Mouse (Mus musculus): ENCODE results near the gene Tbc1d17. TPM values are rescaled to one million over a fixed set of nuclear protein-coding genes. Genes with fewer than 3 reads are reported as not detected.

Gene Tbc1d17
- polyA plus RNA-seq, 1 experiment from 2014 or later, result 120 TPM

GRCm38 (mm10) chr7:44835373-44836015, 13.4 kb downstream of the Tbc1d17 start:
- Histone ChIP-seq H3K27me3 (peaks cover 20% of the 10 kb centered on the region), H3K9ac (replicated peaks) (no peak overlapping the region), H3K36me3 (peaks cover 20% of the 10 kb centered on the region), H3K4me3 (no peak overlapping the region), H3K27ac (replicated peaks) (no peak overlapping the region), H3K9me3 (no peaks in the 10 kb centered on the region), H3K4me2 (replicated peaks) (no peak overlapping the region), H3K4me1 (peaks cover 13% of the 10 kb centered on the region)
- WGBS, result 90% methylated on average over 1 of the region's 1 CpGs
- no peak for ATAC-seq (replicated peaks)

GRCm38 (mm10) chr7:44832763-44833162, 16.1 kb downstream of the Tbc1d17 start:
- no peaks in the 10 kb centered on the region for H3K27me3 ChIP-seq
- H3K36me3 ChIP-seq, result peaks cover 41% of the 10 kb centered on the region
- H3K9me3 ChIP-seq, result no peaks in the 10 kb centered on the region
- H3K9ac ChIP-seq (replicated peaks), result no peak overlapping the region
- WGBS, result 76% methylated on average over 4 of the region's 4 CpGs
- H3K4me3 ChIP-seq, result no peak overlapping the region
- no peak overlapping the region for H3K4me2 ChIP-seq (replicated peaks)
- no peak overlapping the region for H3K27ac ChIP-seq (replicated peaks)
- ATAC-seq (replicated peaks), result no peak
- H3K4me1 ChIP-seq, result no peaks in the 10 kb centered on the region

GRCm38 (mm10) chr7:44828706-44829105, 20.2 kb downstream of the Tbc1d17 start:
- no peak for ATAC-seq (replicated peaks)
- WGBS, result 94% methylated on average over 5 of the region's 5 CpGs
- Histone ChIP-seq H3K36me3 (peaks cover 41% of the 10 kb centered on the region), H3K9me3 (no peaks in the 10 kb centered on the region), H3K27me3 (no peaks in the 10 kb centered on the region), H3K9ac (replicated peaks) (no peak overlapping the region), H3K4me3 (no peak overlapping the region), H3K4me1 (peaks cover 11% of the 10 kb centered on the region), H3K27ac (replicated peaks) (no peak overlapping the region), H3K4me2 (replicated peaks) (no peak overlapping the region)

GRCm38 (mm10) chr7:44826771-44827170, 22.1 kb downstream of the Tbc1d17 start:
- no peaks in the 10 kb centered on the region for H3K9me3 ChIP-seq
- WGBS, result 84% methylated on average over 3 of the region's 3 CpGs

GRCm38 (mm10) chr7:44824872-44825271, 24.0 kb downstream of the Tbc1d17 start:
- Histone ChIP-seq H3K4me3 (no peak overlapping the region), H3K4me2 (replicated peaks) (no peak overlapping the region), H3K4me1 (peaks cover 31% of the 10 kb centered on the region), H3K27ac (replicated peaks) (no peak overlapping the region), H3K36me3 (peaks cover 17% of the 10 kb centered on the region), H3K9ac (replicated peaks) (no peak overlapping the region), H3K9me3 (no peaks in the 10 kb centered on the region), H3K27me3 (no peaks in the 10 kb centered on the region)
- peak; percentile 47 for ATAC-seq (replicated peaks)
- 29% methylated on average over 3 of the region's 3 CpGs for WGBS

More at GRCm38 (mm10) chr7:44826771-44827170, 22.1 kb downstream of the Tbc1d17 start:
- Histone ChIP-seq H3K4me1 (peaks cover 23% of the 10 kb centered on the region), H3K4me3 (no peak overlapping the region), H3K27ac (replicated peaks) (no peak overlapping the region), H3K9ac (replicated peaks) (no peak overlapping the region), H3K27me3 (no peaks in the 10 kb centered on the region), H3K36me3 (peaks cover 36% of the 10 kb centered on the region), H3K4me2 (replicated peaks) (no peak overlapping the region)
- ATAC-seq (replicated peaks), result no peak

- Histone ChIP-seq H3K9me3 (no peaks in the 10 kb centered on the region), H3K27ac (replicated peaks) (no peak overlapping the region), H3K4me1 (peaks cover 45% of the 10 kb centered on the region), H3K36me3 (peaks cover 3% of the 10 kb centered on the region; the same call in 1 of the 2 replicates), H3K9ac (replicated peaks) (no peak overlapping the region), H3K4me2 (replicated peaks) (no peak overlapping the region), H3K4me3 (no peak overlapping the region), H3K27me3 (no peaks in the 10 kb centered on the region)
- ATAC-seq (replicated peaks), result no peak
- WGBS, result 31% methylated on average over 7 of the region's 7 CpGs
Observed at GRCm38 (mm10) chr7:44823409-44823808, 25.5 kb downstream of the Tbc1d17 start.

GRCm38 (mm10) chr7:44821666-44822448, 27.0 kb downstream of the Tbc1d17 start:
- H3K36me3 ChIP-seq, result no peaks in the 10 kb centered on the region
- H3K27ac ChIP-seq (replicated peaks), result no peak overlapping the region
- no peak for ATAC-seq (replicated peaks)
- H3K27me3 ChIP-seq, result no peaks in the 10 kb centered on the region
- H3K4me1 ChIP-seq, result peaks cover 61% of the 10 kb centered on the region
- H3K4me3 ChIP-seq, result no peak overlapping the region
- no peaks in the 10 kb centered on the region for H3K9me3 ChIP-seq
- H3K4me2 ChIP-seq (replicated peaks), result no peak overlapping the region
- no peak overlapping the region for H3K9ac ChIP-seq (replicated peaks)
- 88% methylated on average over 7 of the region's 7 CpGs for WGBS

- no peak overlapping the region for H3K4me2 ChIP-seq (replicated peaks)
- no peaks in the 10 kb centered on the region for H3K9me3 ChIP-seq
- no peak overlapping the region for H3K9ac ChIP-seq (replicated peaks)
- H3K36me3 ChIP-seq, result no peaks in the 10 kb centered on the region
- ATAC-seq (replicated peaks), result no peak
- H3K4me3 ChIP-seq, result no peak overlapping the region
- no peaks in the 10 kb centered on the region for H3K27me3 ChIP-seq
- peaks cover 64% of the 10 kb centered on the region for H3K4me1 ChIP-seq
- H3K27ac ChIP-seq (replicated peaks), result no peak overlapping the region
- 81% methylated on average over 3 of the region's 3 CpGs for WGBS
Observed at GRCm38 (mm10) chr7:44820525-44820924, 28.4 kb downstream of the Tbc1d17 start.

- H3K9ac ChIP-seq (replicated peaks), result 0 out of 2 replicates have a peak overlapping the region, but pooled peaks have one; percentile 30
- no peaks in the 10 kb centered on the region for H3K27me3 ChIP-seq
- peaks cover 67% of the 10 kb centered on the region for H3K4me1 ChIP-seq
- H3K9me3 ChIP-seq, result no peaks in the 10 kb centered on the region
- no peak overlapping the region for H3K4me3 ChIP-seq
- WGBS, result 65% methylated on average over 5 of the region's 5 CpGs
- ATAC-seq (replicated peaks), result no peak
- no peak overlapping the region for H3K27ac ChIP-seq (replicated peaks)
- 0 out of 2 replicates have a peak overlapping the region, but pooled peaks have one; percentile 58 for H3K4me2 ChIP-seq (replicated peaks)
- no peaks in the 10 kb centered on the region for H3K36me3 ChIP-seq
Observed at GRCm38 (mm10) chr7:44819863-44820262, 29.0 kb downstream of the Tbc1d17 start.

- Histone ChIP-seq H3K27me3 (no peaks in the 10 kb centered on the region), H3K4me1 (peaks cover 66% of the 10 kb centered on the region), H3K9me3 (no peaks in the 10 kb centered on the region), H3K27ac (replicated peaks) (no peak overlapping the region), H3K9ac (replicated peaks) (peak overlapping the region; percentile 30; the same call in 1 of the 2 replicates), H3K4me3 (peak overlapping the region; percentile 99; the same call in 1 of the 2 replicates), H3K4me2 (replicated peaks) (peak overlapping the region; percentile 58), H3K36me3 (no peaks in the 10 kb centered on the region)
- 85% methylated on average over 2 of the region's 2 CpGs for WGBS
- ATAC-seq (replicated peaks), result no peak
Observed at GRCm38 (mm10) chr7:44819391-44819790, 29.5 kb downstream of the Tbc1d17 start.

GRCm38 (mm10) chr7:44818751-44819235, 30.1 kb downstream of the Tbc1d17 start:
- no peaks in the 10 kb centered on the region for H3K27me3 ChIP-seq
- peak overlapping the region; percentile 99 for H3K4me3 ChIP-seq
- peak overlapping the region; percentile 27; the same call in 1 of the 2 replicates for H3K27ac ChIP-seq (replicated peaks)
- no peak for ATAC-seq (replicated peaks)
- no peaks in the 10 kb centered on the region for H3K36me3 ChIP-seq
- H3K4me2 ChIP-seq (replicated peaks), result peak overlapping the region; percentile 58
- H3K9me3 ChIP-seq, result no peaks in the 10 kb centered on the region
- peaks cover 63% of the 10 kb centered on the region for H3K4me1 ChIP-seq
- peak overlapping the region; percentile 30 for H3K9ac ChIP-seq (replicated peaks)
- 23% methylated on average over 6 of the region's 6 CpGs for WGBS

GRCm38 (mm10) chr7:44818164-44818563, 30.7 kb downstream of the Tbc1d17 start:
- Histone ChIP-seq H3K4me2 (replicated peaks) (peak overlapping the region; percentile 58), H3K9me3 (no peaks in the 10 kb centered on the region), H3K4me1 (peaks cover 56% of the 10 kb centered on the region), H3K9ac (replicated peaks) (peak overlapping the region; percentile 95), H3K27ac (replicated peaks) (peak overlapping the region; percentile 27; the same call in 1 of the 2 replicates), H3K36me3 (no peaks in the 10 kb centered on the region), H3K4me3 (peak overlapping the region; percentile 99), H3K27me3 (no peaks in the 10 kb centered on the region)
- ATAC-seq (replicated peaks), result no peak
- 4% methylated on average over 2 of the region's 2 CpGs for WGBS

All from forebrain, embryonic 15.5 days (tissue).